Mouse (Mus musculus): ENCODE data around the gene Amotl1. TPM values are rescaled to one million over a fixed set of nuclear protein-coding genes. Genes with fewer than 3 reads are reported as not detected.
"Not testable (repeated sequence)": the region's sequence is repeated elsewhere in the genome, so short reads cannot be mapped to it uniquely, and the experiment has no call there.

The Amotl1 gene
- polyA plus RNA-seq, 1 experiment = 41.1 TPM

DNA sequence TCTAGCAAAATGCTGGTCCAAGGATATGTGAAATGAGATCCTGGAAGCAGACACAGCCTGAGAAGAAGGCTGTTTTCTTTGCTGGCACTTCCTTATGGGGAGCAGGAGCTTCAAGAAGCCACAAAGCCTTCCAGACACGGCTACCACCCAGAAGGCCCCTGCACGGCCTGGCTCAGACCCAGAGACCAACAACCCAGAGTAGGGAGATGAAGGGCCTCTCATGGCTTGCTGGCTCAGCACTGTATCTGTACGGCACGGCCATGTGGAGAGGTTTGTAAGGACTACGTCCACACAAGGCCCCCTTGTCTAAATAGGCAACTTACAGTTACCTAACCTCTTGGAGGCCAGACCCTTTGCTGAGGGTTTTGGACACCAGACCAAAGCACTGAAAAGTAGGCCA lies 45.1 kb downstream of the Amotl1 start:
- Histone ChIP-seq H3K4me1 (ENCODE audit: control insufficient read depth, insufficient read depth, insufficient read length, low read length) (peaks cover 10% of the 10 kb centered on the region), H3K4me3 (ENCODE audit: insufficient read depth, low read depth, low read length) (no peak overlapping the region), H3K27ac (replicated peaks; ENCODE audit: low read depth, low read length) (no peak overlapping the region)

GRCm38 (mm10) chr9:14598157-14598556 lies 46.7 kb downstream of the Amotl1 start:
- no peak overlapping the region for H3K27ac ChIP-seq (replicated peaks; ENCODE audit: low read depth, low read length)

DNA sequence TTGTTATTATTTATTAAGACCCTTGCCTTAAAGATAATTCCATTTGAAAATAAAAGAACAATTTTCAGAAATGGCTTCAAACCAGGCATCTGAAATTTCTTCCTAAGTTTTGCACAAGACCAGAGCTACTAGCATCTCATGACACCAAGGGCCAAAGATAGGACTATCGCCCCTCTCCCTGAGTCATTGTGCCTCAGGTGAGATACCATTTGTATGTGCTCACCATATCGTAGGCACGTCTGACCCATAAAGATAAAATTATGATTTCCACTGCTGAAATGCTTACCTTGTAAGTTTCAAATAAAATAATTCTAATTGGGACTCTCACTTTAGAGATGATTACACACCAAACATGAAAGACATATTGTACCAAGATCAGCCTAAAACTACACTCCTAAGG lies 47.4 kb downstream of the Amotl1 start:
- Histone ChIP-seq H3K4me3 (ENCODE audit: insufficient read depth, low read depth, low read length) (no peak overlapping the region), H3K4me1 (ENCODE audit: control insufficient read depth, insufficient read depth, insufficient read length, low read length) (no peaks in the 10 kb centered on the region), H3K27ac (replicated peaks; ENCODE audit: low read depth, low read length) (no peak overlapping the region)

More at GRCm38 (mm10) chr9:14598157-14598556, 46.7 kb downstream of the Amotl1 start:
- H3K4me1 ChIP-seq (ENCODE audit: control insufficient read depth, insufficient read depth, insufficient read length, low read length) = peaks cover 3% of the 10 kb centered on the region; the same call in 1 of the 2 replicates
- H3K4me3 ChIP-seq (ENCODE audit: insufficient read depth, low read depth, low read length) = no peak overlapping the region

GRCm38 (mm10) chr9:14596858-14597257 lies 48.0 kb downstream of the Amotl1 start:
- H3K4me1 ChIP-seq (ENCODE audit: control insufficient read depth, insufficient read depth, insufficient read length, low read length) = no peaks in the 10 kb centered on the region
- H3K27ac ChIP-seq (replicated peaks; ENCODE audit: low read depth, low read length) = no peak overlapping the region
- H3K4me3 ChIP-seq (ENCODE audit: insufficient read depth, low read depth, low read length) = no peak overlapping the region

DNA sequence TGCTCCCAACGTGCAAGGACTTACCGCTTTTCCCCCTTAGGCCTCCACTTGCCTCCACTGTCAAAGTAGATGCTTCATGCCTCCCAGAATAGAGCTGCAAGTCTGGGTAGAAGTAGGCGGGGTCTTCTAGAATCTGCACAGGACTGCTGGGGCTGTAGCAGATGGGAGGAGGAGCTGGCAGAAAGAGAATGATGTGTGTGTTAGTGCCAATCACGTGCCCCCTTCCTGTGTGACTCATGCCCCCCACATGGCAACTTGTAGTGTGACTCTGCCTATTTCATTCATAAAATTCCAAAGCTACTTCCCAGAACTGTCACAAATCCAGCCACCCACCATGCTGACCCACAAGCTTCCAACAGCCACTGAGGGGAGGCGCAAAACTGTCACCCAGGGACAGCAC lies 48.4 kb downstream of the Amotl1 start:
- no peak overlapping the region for H3K27ac ChIP-seq (replicated peaks; ENCODE audit: low read depth, low read length)
- H3K4me1 ChIP-seq (ENCODE audit: control insufficient read depth, insufficient read depth, insufficient read length, low read length) = no peaks in the 10 kb centered on the region
- no peak overlapping the region for H3K4me3 ChIP-seq (ENCODE audit: insufficient read depth, low read depth, low read length)

GRCm38 (mm10) chr9:14595893-14596292 lies 49.0 kb downstream of the Amotl1 start:
- Histone ChIP-seq H3K27ac (replicated peaks; ENCODE audit: low read depth, low read length) (no peak overlapping the region), H3K4me1 (ENCODE audit: control insufficient read depth, insufficient read depth, insufficient read length, low read length) (0 out of 2 replicates have a peak, but pooled peaks cover 2% of the 10 kb centered on the region), H3K4me3 (ENCODE audit: insufficient read depth, low read depth, low read length) (no peak overlapping the region)

DNA sequence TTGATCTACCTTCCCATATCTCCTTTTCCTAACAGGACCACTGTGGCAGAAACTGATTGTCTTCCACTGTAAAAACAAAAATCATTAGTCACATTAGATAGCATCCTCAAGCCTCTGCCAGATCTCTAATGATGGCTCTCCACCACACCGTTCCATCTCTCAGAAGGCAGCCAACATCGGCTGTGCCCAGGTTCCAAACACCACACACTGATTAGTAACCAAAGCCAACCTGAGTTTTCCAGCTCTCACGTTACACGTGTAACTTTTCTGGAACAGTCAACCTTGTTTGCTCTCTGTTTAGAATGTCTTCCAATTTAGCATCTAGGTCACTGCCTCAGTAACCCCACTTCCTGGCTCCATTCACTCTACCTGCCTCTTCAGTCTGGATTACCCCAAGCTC lies 51.0 kb downstream of the Amotl1 start:
- H3K4me3 ChIP-seq (ENCODE audit: insufficient read depth, low read depth, low read length) = no peak overlapping the region
- H3K27ac ChIP-seq (replicated peaks; ENCODE audit: low read depth, low read length) = no peak overlapping the region
- peaks cover 6% of the 10 kb centered on the region; the same call in 1 of the 2 replicates for H3K4me1 ChIP-seq (ENCODE audit: control insufficient read depth, insufficient read depth, insufficient read length, low read length)

DNA sequence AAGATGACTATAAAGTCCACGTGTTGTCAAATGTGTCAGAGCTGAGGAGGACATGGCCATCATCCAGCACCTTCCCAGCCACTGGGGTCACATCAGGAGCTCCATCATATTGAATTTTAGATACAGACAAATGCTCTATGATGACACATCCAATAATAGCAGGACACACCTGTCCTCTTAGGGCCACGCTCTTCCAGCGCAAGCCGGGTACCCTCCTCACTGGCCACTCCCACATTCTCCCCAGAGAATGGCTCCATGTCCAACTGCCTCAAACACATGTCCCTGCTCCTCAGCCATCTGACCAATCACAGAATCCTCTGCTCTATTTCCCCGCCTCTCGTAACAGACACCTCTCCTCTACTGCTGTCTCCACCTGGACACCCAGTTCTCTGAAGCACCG lies 54.2 kb downstream of the Amotl1 start:
- no peak overlapping the region for H3K4me3 ChIP-seq (ENCODE audit: insufficient read depth, low read depth, low read length)
- peaks cover 6% of the 10 kb centered on the region; the same call in 1 of the 2 replicates for H3K4me1 ChIP-seq (ENCODE audit: control insufficient read depth, insufficient read depth, insufficient read length, low read length)
- H3K27ac ChIP-seq (replicated peaks; ENCODE audit: low read depth, low read length) = no peak overlapping the region

GRCm38 (mm10) chr9:14588690-14589089 lies 56.2 kb downstream of the Amotl1 start:
- Histone ChIP-seq H3K4me1 (ENCODE audit: control insufficient read depth, insufficient read depth, insufficient read length, low read length) (peaks cover 6% of the 10 kb centered on the region), H3K4me3 (ENCODE audit: insufficient read depth, low read depth, low read length) (no peak overlapping the region), H3K27ac (replicated peaks; ENCODE audit: low read depth, low read length) (no peak overlapping the region)

DNA sequence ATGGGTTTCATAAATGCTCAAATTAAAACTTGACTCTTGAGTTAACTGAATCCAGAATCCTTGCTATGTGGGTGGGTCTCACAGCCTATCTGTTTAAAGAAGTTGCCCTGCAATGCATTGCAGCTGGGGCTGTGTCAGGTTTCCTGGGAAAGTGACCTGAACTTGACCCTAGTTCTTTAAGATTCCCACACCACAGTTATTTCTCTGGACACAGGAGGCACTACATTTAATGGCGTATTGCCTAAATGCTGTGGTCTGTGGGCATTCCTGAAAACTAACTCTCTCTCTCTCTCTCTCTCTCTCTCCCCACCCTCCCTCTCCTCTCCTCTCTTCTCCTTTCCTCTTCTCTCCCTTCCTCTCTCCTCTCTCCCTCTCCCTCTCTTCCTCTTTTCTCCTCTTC lies 59.2 kb downstream of the Amotl1 start:
- Histone ChIP-seq H3K27ac (replicated peaks; ENCODE audit: low read depth, low read length) (no peak overlapping the region), H3K4me3 (ENCODE audit: insufficient read depth, low read depth, low read length) (no peak overlapping the region), H3K4me1 (ENCODE audit: control insufficient read depth, insufficient read depth, insufficient read length, low read length) (peaks cover 4% of the 10 kb centered on the region)

- peaks cover 11% of the 10 kb centered on the region for H3K4me1 ChIP-seq (ENCODE audit: control insufficient read depth, insufficient read depth, insufficient read length, low read length)
- no peak overlapping the region for H3K4me3 ChIP-seq (ENCODE audit: insufficient read depth, low read depth, low read length)
- no peak overlapping the region for H3K27ac ChIP-seq (replicated peaks; ENCODE audit: low read depth, low read length)
Observed at GRCm38 (mm10) chr9:14578960-14579359, 65.9 kb downstream of the Amotl1 start.

GRCm38 (mm10) chr9:14576359-14576758 lies 68.5 kb downstream of the Amotl1 start:
- not testable (repeated sequence) for H3K27ac ChIP-seq (replicated peaks; ENCODE audit: low read depth, low read length); H3K4me3 ChIP-seq (ENCODE audit: insufficient read depth, low read depth, low read length)
- peaks cover 11% of the 10 kb centered on the region for H3K4me1 ChIP-seq (ENCODE audit: control insufficient read depth, insufficient read depth, insufficient read length, low read length)

DNA sequence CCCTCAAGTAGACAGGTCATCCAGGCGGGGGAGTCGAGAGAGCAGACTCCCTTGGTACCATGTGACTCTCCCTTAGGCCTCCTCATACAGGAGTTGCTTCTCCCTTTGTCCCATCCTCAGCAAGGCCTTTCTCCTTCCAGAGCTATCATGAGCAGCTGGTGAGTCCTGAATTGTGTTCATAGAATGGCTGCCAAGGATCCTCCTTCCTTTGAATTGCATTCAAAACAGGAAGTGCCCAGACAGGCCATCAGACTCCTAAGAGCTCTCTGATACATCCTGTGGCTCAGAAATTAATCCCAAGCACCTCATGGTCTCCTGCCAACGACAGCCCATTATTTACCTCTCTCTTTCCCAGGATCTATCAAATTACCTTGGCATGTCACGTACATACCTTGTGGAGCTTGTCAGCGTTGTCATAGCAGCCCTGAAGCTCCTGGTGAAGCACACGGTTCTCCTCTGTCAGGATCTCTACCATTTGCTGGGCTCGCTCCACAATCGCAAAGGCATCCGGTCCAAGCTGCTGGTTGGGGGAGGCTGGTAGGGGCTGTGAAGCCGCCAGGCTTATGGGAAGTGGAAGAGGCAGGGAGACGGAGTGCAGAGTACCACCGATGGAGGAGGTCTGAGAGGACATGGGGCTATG lies 70.0 kb downstream of the Amotl1 start:
- Histone ChIP-seq H3K27ac (replicated peaks; ENCODE audit: low read depth, low read length) (peak overlapping the region; percentile 6; the same call in 1 of the 2 replicates), H3K4me1 (ENCODE audit: control insufficient read depth, insufficient read depth, insufficient read length, low read length) (peaks cover 11% of the 10 kb centered on the region), H3K4me3 (ENCODE audit: insufficient read depth, low read depth, low read length) (no peak overlapping the region)

GRCm38 (mm10) chr9:14569175-14569975 lies 75.5 kb downstream of the Amotl1 start:
- Histone ChIP-seq H3K4me3 (ENCODE audit: insufficient read depth, low read depth, low read length) (no peak overlapping the region), H3K27ac (replicated peaks; ENCODE audit: low read depth, low read length) (no peak overlapping the region), H3K4me1 (ENCODE audit: control insufficient read depth, insufficient read depth, insufficient read length, low read length) (peaks cover under 1% of the 10 kb centered on the region; the same call in 1 of the 2 replicates)

GRCm38 (mm10) chr9:14568487-14568886 lies 76.4 kb downstream of the Amotl1 start:
- Histone ChIP-seq H3K4me1 (ENCODE audit: control insufficient read depth, insufficient read depth, insufficient read length, low read length) (no peaks in the 10 kb centered on the region), H3K27ac (replicated peaks; ENCODE audit: low read depth, low read length) (no peak overlapping the region), H3K4me3 (ENCODE audit: insufficient read depth, low read depth, low read length) (no peak overlapping the region)

GRCm38 (mm10) chr9:14564486-14564885 lies 80.4 kb downstream of the Amotl1 start:
- H3K4me3 ChIP-seq (ENCODE audit: insufficient read depth, low read depth, low read length) = no peak overlapping the region
- H3K4me1 ChIP-seq (ENCODE audit: control insufficient read depth, insufficient read depth, insufficient read length, low read length) = peaks cover 2% of the 10 kb centered on the region; the same call in 1 of the 2 replicates
- H3K27ac ChIP-seq (replicated peaks; ENCODE audit: low read depth, low read length) = no peak overlapping the region

Measured in brown adipose tissue, adult 24 weeks (tissue).